Mouse (Mus musculus): ENCODE measurements around the gene Irf3.

Gene Irf3

DNA sequence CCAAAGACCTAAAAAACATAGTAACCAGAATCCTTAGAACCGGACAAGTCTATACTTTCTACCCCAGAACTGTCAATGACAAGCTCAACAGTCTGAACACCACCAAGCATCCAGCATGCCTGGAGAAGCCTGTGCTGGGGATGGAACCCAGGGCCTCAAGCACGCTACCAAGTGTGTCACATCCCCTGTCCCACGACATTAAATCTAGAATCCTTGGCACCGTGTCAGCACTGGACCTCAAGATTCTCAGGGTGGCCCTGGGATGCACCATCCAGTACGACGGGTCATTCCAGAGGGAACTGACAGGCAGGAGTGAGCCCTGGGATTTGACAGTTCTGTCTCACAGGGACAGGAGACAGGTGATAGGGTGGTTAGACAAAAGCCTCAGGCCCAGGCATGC lies 32.5 kb downstream of the Irf3 start:
- in situ Hi-C loops (cut with MboI, MseI) = loop anchor here (5.0 kb wide), 1 partner anchor 42 kb away; no protein-coding TSS in a partner anchor

DNA sequence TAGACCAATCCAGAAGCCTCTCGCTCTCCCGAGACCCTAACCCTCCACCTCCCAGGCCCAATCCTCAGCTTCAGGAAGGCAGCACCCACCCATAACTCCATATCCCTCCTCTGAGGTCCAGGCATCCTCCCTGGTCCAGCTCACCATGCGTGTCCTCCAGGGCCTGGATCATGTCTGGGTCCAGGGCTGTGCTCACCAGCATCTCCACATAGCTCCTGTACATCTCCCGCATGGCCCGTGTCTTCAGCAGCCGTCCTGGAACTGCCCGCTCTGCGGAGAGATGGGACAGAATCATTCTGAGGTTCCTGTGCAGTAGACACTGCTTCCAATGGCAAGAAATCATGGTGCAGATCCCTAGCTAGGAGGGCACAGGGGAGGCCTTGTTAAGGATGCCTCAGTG lies 33.4 kb downstream of the Irf3 start:
- in situ Hi-C loops (cut with MboI, MseI) = loop anchor here (5.0 kb wide), 1 partner anchor 41 kb away; no protein-coding TSS in a partner anchor

DNA sequence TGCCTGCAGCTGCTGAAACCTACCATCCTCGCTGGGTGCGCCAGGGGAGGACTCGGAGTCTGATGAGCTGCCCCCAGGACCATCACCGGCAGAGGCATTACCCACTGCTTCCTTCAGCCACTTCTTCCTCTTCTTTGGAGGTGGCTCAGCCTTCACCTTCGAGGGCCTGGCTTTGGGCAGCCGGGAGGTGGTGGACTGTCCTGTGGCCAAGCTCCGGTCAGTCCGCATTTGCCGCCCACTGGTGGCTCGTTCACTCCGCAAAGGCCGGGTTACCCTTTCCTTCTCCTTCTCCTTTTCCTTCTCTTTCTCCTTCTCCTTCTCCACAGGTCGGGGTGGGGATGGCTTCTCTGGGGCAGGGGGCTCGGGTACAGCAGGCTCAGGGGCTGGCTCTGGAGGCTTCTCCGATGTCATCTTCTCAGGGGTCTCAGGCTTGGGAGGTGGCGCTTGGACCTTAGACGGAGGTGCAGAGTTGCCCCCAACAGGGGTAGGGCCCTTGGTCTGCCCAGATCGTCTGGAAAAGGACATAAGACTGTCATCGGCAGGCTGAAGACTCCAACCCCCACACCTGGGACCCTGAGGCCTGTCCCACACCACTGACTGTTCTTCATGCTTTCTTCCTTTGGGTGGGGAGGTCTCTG lies 36.4 kb downstream of the Irf3 start:
- in situ Hi-C loops (cut with MboI, MseI) = loop anchor here (5.0 kb wide), 1 partner anchor 38 kb away; no protein-coding TSS in a partner anchor

DNA sequence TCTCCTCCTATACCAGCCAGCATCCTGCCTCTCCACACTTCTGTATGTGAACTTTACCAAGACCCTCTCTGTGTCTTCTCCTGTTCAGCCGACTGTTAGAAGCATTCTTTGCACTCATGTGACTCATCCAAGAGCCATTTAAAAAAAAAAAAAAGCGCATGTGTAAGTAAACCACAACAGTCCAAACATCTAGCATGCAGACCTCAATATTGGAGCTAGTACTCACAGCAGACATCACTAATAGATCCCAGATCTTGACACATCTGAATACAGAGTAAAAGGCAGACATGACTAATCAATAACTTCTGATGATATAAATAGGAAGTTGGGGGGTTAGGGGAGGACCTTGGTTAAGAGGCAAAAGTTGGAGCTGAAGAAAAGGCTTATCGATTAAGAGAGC lies 38.2 kb downstream of the Irf3 start:
- in situ Hi-C loops (cut with MboI, MseI) = no loop called here

DNA sequence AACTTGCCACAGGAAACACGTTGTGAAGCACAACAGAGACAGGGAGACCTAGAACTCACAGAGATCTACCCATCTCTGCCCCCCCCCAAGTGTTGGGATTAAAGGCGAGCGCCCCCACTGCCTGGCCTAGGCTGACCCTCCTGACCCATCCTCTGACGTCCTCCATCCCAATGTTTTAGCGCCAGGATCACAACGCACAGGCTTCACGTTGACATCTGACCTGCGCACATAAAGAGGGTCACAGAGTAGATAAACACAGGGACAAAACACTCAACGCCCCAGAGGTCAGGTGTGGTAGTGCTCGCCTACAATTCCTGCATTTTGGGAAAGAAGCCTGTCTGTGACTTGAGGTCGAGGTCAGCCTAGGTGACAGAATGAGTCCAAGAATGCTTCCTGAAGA lies 39.3 kb downstream of the Irf3 start:
- in situ Hi-C loops (cut with MboI, MseI) = no loop called here

DNA sequence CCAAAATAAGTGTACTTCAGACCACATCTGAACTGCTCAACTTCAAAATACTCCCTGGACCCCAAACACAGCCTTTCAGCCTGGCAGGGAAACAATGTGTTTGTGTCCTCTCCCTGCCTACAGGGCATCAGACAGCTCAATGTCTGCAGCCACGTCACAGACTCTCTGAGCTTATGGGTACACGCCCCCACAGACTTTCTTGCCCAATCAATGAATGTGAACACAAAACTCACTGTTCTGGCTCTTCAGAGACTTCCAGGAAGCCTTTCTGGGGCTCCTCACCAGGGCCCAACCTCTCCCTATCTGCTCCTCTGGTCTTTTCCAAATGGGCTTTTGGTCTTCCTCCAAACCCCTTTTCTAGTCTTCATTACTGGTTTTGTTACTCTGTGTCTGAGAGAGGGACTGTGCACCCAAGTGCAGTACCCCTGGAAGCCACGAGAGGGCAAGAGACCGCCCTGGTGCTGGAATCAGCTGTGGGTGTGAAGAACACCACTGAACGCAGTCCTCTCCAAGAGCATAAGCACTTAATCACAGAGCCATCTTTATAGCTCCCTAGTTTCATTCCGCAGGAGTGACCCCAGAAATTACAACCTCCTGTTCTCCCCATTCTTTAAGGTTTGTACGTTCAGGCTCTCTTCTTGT lies 40.4 kb downstream of the Irf3 start:
- in situ Hi-C loops (cut with MboI, MseI) = no loop called here

DNA sequence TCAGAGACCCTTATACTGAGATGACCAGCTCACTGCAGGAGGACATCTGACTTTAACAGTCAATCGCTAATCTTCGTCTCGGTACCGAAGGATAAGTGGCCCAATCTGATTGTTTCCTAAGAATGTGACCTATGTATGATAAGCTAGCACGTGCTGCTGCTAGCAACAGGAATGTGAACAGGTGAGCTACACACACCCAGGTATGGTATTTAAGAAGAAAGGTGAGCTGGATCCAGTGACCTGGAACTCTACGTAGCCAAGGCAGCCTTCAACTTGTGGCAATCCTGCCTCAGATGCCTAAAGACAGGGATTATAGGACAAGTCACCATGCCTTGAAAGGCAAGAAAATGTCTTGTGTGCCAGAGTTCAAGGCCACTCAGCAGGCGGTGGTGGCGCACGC lies 41.0 kb downstream of the Irf3 start:
- in situ Hi-C loops (cut with MboI, MseI) = no loop called here

DNA sequence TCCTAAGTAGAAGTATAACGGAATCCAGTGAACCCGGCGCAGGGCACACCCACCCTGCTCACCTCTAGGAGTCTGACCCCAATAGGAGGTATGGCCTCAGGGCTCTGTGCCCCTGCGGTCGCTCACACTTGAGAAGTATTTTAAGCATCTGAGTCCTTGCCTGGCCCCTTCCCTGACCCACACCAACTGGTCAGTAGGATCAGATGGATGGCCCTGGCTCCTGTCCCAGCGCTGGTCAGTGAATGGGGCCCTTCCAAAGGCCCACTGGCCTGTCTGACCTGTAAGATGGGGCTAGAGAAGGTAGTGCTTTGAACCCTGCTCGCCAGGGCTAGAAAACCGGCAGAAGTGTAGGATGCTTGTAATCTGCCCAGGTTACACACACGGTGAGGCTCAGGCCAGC lies 43.4 kb downstream of the Irf3 start:
- in situ Hi-C loops (cut with MboI, MseI) = no loop called here

DNA sequence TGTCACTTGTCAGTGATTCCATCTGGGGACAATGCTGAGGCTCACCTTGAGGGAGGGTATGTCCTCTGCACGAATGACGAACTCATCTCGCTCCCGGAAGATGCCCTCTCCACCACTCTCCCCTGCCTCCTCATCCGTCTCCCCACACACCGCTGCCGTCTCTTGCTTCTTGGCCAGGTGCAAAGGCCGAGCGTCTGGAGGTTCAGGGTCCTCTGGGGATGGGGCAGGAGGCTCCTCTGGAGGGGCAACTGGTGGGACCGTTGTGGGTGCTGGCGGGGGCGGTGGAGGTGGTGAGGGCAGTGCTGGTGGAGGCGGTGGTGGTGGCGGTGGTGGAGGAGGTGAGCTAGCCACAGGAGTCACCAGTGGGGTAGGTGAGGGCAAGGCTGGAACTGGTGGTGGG lies 45.9 kb downstream of the Irf3 start:
- in situ Hi-C loops (cut with MboI, MseI) = no loop called here

DNA sequence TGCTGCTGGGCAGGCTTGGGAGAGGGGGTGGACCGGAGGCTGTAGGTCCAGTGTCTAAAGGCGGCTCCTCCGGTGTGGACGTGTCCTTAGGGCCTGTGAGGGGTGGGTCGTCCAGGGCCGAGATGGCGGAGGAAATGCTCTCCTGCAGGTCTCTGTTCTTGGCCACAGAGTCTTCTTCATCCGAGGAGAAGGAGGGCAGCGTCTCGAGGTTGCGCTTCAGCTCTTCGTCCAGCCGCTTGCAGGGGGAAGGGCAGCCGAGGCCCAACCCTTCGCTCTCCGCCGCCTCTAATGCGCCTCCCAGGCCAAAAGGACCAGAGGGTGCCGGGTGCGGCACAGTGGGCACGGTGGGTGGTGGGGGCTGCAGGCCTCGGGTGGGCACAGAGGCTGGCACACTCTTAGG lies 48.3 kb downstream of the Irf3 start:
- in situ Hi-C loops (cut with MboI, MseI) = no loop called here

DNA sequence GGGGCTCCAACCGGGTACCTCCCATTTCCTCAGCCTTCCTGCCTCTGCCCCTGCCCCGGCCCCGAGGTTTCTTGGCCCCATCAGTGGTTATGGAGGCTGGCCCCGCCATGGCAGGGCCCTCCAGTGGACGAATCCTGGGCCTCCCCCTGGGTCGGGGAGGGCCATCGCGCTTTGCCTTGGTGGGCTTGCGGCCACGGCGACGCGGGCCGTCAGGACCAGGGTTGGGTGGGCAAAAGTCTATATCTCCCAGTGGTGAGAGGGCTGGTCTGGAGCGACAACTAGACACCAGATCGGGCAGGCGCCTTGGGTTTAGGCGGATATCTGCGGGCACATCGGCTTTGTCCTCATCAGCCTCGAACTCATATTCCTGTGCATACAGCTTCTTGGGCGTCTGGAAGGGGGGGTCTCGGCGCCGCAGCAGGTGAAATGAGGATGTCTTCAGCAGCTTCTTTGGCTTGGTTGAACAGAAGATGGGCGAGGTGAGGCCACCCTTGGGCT lies 49.5 kb downstream of the Irf3 start:
- in situ Hi-C loops (cut with MboI, MseI) = no loop called here

DNA sequence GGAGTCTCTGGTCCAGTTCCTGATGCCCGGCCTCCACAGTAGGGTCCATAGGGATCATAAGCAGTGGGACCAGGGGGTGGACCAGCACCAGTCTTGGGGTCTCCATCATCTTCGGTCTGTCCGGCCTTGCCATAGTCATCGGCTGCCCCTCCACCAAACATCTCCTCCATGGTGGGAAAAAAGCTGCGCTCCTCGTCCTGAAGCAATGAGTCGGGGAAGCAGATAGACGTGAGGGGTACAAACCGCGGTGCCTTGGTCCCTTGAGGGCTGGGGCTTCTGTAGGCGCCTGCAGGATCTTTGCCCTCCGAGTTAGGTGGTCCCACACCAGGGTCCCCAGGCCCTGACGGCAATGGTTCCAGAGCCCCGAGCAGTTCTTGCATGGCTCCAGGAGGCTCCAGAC lies 50.0 kb downstream of the Irf3 start:
- in situ Hi-C loops (cut with MboI, MseI) = no loop called here

DNA sequence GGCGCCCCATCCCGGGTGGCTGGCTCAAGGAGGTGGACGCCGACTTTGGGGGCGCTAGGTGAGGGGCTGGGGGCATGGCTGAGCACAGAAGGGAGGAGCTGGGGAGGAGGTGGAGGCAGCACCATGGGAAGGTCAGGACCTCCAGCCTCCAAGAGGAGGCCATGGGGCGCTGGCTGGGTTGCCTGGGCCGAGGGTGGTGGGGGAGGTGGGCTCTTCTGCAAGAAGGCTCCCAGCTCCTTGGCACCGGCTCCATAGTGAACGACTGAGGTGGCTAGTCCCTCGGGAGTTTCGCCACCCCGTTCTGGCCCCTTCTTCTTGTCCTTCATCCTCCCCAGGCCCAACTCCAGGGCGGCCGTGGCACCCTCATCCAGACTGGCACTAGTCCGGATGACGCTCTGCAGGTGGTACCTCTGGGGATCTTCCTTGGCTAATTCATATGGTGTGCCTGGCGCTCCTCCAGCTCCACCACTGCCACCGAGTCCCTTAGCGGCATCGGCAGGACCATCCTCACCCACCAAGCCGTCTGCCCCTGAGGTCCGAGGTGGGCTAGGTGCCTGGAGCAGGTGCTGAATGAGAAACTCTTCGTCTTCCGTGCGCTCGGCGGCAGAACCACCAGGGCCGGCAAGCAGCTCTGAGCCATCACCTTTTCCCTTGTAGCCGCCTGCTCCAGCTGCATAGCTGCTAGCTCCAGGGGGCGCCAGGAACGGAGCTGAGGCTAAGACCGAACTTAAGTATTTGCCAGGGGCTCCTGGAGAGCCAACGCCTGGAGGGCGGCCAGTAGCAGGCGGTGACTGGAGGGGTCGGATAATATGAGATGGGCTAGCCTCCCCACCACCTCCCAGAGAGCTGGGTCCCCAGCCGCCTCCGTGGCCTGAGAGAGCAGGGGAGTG lies 50.8 kb downstream of the Irf3 start:
- in situ Hi-C loops (cut with MboI, MseI) = no loop called here

DNA sequence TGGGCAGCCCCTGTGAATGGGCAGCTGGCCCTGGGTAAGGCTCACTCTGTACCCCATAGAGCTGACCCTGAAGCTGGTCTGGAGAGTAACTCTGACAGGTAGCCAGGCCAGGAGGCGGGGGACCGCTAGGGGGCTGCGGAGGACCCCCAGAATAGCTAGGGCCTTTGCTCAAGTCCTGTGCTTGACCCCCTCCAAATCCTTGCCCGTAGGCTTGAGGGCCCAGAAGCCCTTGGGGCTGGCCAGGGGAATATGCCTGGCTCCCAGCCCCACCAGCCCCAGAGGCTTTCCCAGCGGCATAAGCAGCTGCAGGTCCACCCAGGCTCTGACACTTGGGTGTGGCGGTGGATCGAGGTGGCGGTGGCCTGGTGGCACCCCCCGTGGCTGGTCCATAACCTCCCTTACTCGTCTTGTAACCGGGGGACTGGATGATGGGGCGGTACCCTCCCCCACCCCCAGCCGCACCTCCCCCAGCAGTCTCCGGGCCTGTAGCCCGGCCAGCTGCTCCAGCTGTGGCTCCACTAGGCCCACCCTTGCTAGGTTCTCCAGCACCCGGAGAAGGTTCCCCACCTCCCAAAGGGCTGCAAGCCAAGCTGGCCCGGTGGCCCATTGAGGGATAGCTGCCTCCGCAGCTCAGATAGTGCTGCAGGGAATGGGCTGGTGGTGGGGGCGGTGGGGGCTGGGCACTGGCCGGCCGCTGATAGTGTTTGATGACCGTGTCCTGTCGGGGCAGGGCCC lies 51.6 kb downstream of the Irf3 start:
- in situ Hi-C loops (cut with MboI, MseI) = no loop called here

DNA sequence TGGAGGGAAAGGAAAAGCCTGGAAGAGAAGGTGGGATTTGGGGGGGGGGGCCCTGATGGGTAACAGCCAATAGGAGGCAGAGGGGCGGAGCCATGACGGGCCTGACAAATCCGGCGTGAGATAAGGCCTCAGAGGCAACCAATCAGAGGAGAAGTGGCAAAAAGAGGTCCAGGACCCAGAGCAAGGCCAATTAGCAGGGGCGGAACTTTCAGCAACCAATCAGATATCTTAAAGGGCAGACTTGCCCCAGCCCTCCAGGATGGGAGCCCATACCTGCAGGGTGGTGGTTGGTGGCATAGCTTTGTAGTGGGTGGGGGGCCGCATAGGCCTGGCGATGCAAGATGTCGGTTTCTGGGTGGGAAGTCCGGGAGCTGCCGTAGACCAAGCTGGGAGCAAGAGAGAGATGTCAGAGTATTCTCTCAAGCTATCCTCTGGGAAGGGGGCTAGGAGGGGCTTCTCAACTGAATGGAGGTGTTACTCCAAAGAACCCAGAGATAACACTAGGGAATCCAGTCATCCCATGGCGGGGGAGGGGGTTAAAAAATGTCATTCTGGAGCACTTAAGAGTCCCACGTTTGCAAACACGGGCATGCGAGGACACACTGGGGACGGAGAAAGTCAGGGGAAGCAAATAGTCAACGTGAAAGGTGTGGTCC lies 53.6 kb downstream of the Irf3 start:
- in situ Hi-C loops (cut with MboI, MseI) = no loop called here

DNA sequence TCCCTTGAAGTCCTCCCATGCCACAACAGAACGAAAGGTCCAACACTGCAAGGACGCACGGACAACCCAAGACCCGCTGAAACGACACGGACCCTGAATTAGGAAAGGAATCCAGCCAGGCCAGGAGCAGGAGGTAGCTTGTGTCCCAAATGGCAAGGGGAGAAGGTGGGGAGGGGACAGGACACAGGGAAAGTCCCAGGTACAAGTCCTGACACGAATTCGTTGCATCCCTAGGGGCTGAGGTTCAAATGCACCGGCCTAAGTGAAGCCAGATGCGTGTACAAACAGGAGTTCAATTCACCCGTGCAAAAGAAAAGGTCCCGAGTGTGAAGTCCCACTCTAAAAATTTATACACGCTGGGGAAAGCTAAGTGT lies 54.1 kb downstream of the Irf3 start:
- in situ Hi-C loops (cut with MboI, MseI) = no loop called here
